Mouse (Mus musculus): ENCODE measurements around the gene Tcea2.

Gene Tcea2

GRCm38 (mm10) chr2:181675454-181675853, 4.7 kb upstream of the Tcea2 start:
- DNase-seq (ENCODE audit: low spot score): peak; percentile 57

- no peak for DNase-seq (ENCODE audit: low spot score)
Observed at GRCm38 (mm10) chr2:181676424-181676823, 3.7 kb upstream of the Tcea2 start.

- DNase-seq (ENCODE audit: low spot score): no peak
Observed at GRCm38 (mm10) chr2:181677096-181677754, 2.9 kb upstream of the Tcea2 start.

GRCm38 (mm10) chr2:181677755-181678098, 2.4 kb upstream of the Tcea2 start:
- no peak for DNase-seq (ENCODE audit: low spot score)

GRCm38 (mm10) chr2:181678780-181679179, 1.3 kb upstream of the Tcea2 start:
- peak; percentile 75 for DNase-seq (ENCODE audit: low spot score)

GRCm38 (mm10) chr2:181680716-181681117, 607 bp downstream of the Tcea2 start:
- no peak for DNase-seq (ENCODE audit: low spot score)

- no peak for DNase-seq (ENCODE audit: low spot score)
Observed at GRCm38 (mm10) chr2:181681978-181682377, 1.9 kb downstream of the Tcea2 start.

GRCm38 (mm10) chr2:181683381-181683780, 3.3 kb downstream of the Tcea2 start:
- no peak for DNase-seq (ENCODE audit: low spot score)

- DNase-seq (ENCODE audit: low spot score): no peak
Observed at GRCm38 (mm10) chr2:181684713-181685112, 4.6 kb downstream of the Tcea2 start.

- DNase-seq (ENCODE audit: low spot score): no peak
Observed at GRCm38 (mm10) chr2:181685686-181686085, 5.6 kb downstream of the Tcea2 start.

GRCm38 (mm10) chr2:181687586-181687985, 7.5 kb downstream of the Tcea2 start:
- DNase-seq (ENCODE audit: low spot score): no peak

GRCm38 (mm10) chr2:181689466-181690160, 9.5 kb downstream of the Tcea2 start:
- DNase-seq (ENCODE audit: low spot score): no peak

GRCm38 (mm10) chr2:181691083-181691482, 11.0 kb downstream of the Tcea2 start:
- DNase-seq (ENCODE audit: low spot score): no peak

GRCm38 (mm10) chr2:181691571-181691970, 11.5 kb downstream of the Tcea2 start:
- no peak for DNase-seq (ENCODE audit: low spot score)

GRCm38 (mm10) chr2:181692304-181692703, 12.2 kb downstream of the Tcea2 start:
- no peak for DNase-seq (ENCODE audit: low spot score)

- peak; percentile 78 for DNase-seq (ENCODE audit: low spot score)
Observed at GRCm38 (mm10) chr2:181693339-181694280, 13.5 kb downstream of the Tcea2 start, which contains the start of gene Rgs19. Gene Rgs19 (minus strand): TSS chr2:181693977.

- DNase-seq (ENCODE audit: low spot score): no peak
Observed at GRCm38 (mm10) chr2:181694581-181694980, 14.5 kb downstream of the Tcea2 start.

- no peak for DNase-seq (ENCODE audit: low spot score)
Observed at GRCm38 (mm10) chr2:181695776-181696175, 15.7 kb downstream of the Tcea2 start.

- no peak for DNase-seq (ENCODE audit: low spot score)
Observed at GRCm38 (mm10) chr2:181696801-181697420, 16.8 kb downstream of the Tcea2 start.

- no peak for DNase-seq (ENCODE audit: low spot score)
Observed at GRCm38 (mm10) chr2:181698241-181698640, 18.1 kb downstream of the Tcea2 start, which contains the start of gene Lkaaear1. Gene Lkaaear1 (minus strand): TSS chr2:181698442.

GRCm38 (mm10) chr2:181706668-181707067, 26.6 kb downstream of the Tcea2 start:
- DNase-seq (ENCODE audit: low spot score): no peak

- DNase-seq (ENCODE audit: low spot score): no peak
Observed at GRCm38 (mm10) chr2:181713749-181714148, 33.6 kb downstream of the Tcea2 start.

Measured in urinary bladder, postnatal 14 days (tissue).